Mouse (Mus musculus) heart, postnatal 36 days (tissue): ENCODE measurements around the gene Rbm42. TPM values are rescaled to one million over a fixed set of nuclear protein-coding genes. Genes with fewer than 3 reads are reported as not detected.

ENCODE experiments used
- DNase-seq, 2 experiments: peaks; one replicate each; pipeline ENCODE4 v3.0.0; 2021 to 2022
- intact Hi-C: fragments of 180-260 bp; cut with DNase I; formaldehyde crosslinking; loops from one replicate; pipeline ENCODE4 v1.15.1; 2025
- total RNA-seq, 2 experiments: library from RNA; stranded (reverse); gene quantifications; 2 replicates each; pipeline ENCODE4 v1.2.3; 2021

The Rbm42 gene
- total RNA-seq, 2 experiments from 2014 or later = 51.9 to 54.5 TPM

- no peak for DNase-seq
- intact Hi-C loops = loop anchor here (10.0 kb wide), 1 partner anchor 361 kb away; the partner anchor contains the start of gene Usf2
Observed at GRCm38 (mm10) chr7:30593579-30594509, 56.3 kb downstream of the Rbm42 start.

DNA sequence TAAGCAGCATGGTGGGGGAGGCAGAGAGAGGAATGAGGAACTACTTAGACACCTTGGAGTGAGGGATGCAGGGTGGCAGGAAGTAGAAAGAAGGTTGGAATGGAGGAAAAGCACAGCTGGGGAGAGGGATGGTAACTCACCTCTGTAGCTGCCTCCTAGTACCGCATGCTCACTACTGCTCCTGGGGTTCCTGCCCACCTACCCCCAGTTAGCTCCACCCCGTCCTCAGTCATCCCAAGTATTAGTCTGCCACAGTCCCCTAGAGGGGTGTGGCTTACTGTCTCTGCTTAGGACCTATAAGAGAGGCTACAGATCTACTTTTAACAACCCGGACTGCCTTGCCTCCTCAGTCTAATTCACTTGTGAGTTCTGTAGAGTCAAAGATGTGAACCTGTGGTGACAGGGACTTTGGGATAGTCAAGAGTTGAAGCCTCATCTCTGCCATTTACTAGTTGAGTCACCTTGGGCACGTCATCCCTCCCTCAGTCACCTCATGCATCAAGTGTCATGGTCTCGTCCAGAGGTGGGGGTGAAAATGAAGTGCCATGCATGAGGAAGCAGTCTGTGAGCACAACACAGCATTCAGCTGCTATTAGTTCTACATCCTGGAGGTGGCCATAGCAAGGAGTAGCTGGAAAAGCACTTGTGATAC lies 57.2 kb downstream of the Rbm42 start:
- no peak for DNase-seq
- intact Hi-C loops = loop anchor here (10.0 kb wide), 1 partner anchor 362 kb away; the partner anchor contains the start of gene Usf2

DNA sequence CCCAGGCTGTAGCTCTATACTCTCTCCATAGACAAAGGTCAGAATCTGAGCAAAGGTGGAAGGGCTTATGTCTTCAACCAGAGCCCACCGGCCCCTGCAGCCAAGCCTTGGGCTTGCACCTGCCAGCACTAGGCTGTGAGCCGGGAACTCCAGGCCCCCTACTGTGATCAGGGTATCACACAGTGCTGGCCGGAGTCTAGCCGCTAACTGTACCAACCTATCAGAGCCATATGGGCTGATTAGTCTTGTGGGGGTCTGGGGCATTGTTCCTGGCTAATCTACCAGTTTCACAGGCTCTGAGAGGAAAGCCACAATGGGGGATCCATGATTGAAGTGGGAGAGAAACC lies 58.5 kb downstream of the Rbm42 start:
- intact Hi-C loops = loop anchor here (2.0 to 10.0 kb wide), 2 partner anchors 269 to 363 kb away; partner anchors contain the start of genes Ffar1 and Usf2
- DNase-seq = no peak

Other genes starting within 250 kb of the Rbm42 start
- 10 to 100 TPM; 22.1 to 22.4 TPM for gene Tyrobp, start 236.6 kb downstream of the Rbm42 start, total RNA-seq
- not detected for gene Hcst, start 230.5 kb downstream of the Rbm42 start, total RNA-seq
- under 1 TPM; 0.27 to 0.28 TPM for gene Nfkbid, start 228.6 kb downstream of the Rbm42 start, total RNA-seq
- gene Aplp1, start 204.8 kb downstream of the Rbm42 start, total RNA-seq = 1 to 10 TPM; 2.7 to 3.1 TPM
- not detected for gene Kirrel2, start 192.6 kb downstream of the Rbm42 start, total RNA-seq
- gene Nphs1, start 192.0 kb downstream of the Rbm42 start, total RNA-seq = not detected
- gene Prodh2, start 156.7 kb downstream of the Rbm42 start, total RNA-seq = not detected
- under 1 TPM; 0.56 to 0.89 TPM for gene Arhgap33, start 115.3 kb downstream of the Rbm42 start, total RNA-seq
- gene Hspb6, start 98.1 kb downstream of the Rbm42 start, total RNA-seq = 100 to 1,000 TPM; 749 to 757 TPM
- gene Proser3, start 98.0 kb downstream of the Rbm42 start, total RNA-seq = 1 to 10 TPM; 3.3 to 5.4 TPM
- 10 to 100 TPM; 13.4 to 16.0 TPM for gene Lin37, start 90.5 kb downstream of the Rbm42 start, total RNA-seq
- 10 to 100 TPM; 62.9 to 63.4 TPM for gene U2af1l4, start 87.0 kb downstream of the Rbm42 start, total RNA-seq
- gene Gm49396, start 87.0 kb downstream of the Rbm42 start, total RNA-seq = 1 to 10 TPM; 1.4 to 1.6 TPM
- 10 to 100 TPM; 75.8 to 81.6 TPM for gene Psenen, start 86.7 kb downstream of the Rbm42 start, total RNA-seq
- 1 to 10 TPM in 1 of 2 experiments, under 1 TPM in 1; 0.67 to 1.2 TPM for gene Igflr1, start 84.9 kb downstream of the Rbm42 start, total RNA-seq
- gene Kmt2b, start 61.6 kb downstream of the Rbm42 start, total RNA-seq = 10 to 100 TPM; 18.5 to 20.5 TPM
- not detected for gene Zbtb32, start 51.4 kb downstream of the Rbm42 start, total RNA-seq
- under 1 TPM; 0.19 to 0.56 TPM for gene Upk1a, start 37.5 kb downstream of the Rbm42 start, total RNA-seq
- gene Cox6b1, start 24.2 kb downstream of the Rbm42 start, total RNA-seq = 1,000 to 10,000 TPM; 4,758 to 4,785 TPM
- gene Etv2, start 14.5 kb downstream of the Rbm42 start, total RNA-seq = not detected
- gene Haus5, start 14.7 kb upstream of the Rbm42 start, total RNA-seq = 1 to 10 TPM; 6.0 to 6.4 TPM
- gene Pmis2, start 21.3 kb upstream of the Rbm42 start, total RNA-seq = under 1 TPM in 1 of 2 experiments, not detected in 1; 0.49 TPM
- gene 2200002J24Rik, start 48.6 kb upstream of the Rbm42 start, total RNA-seq = not detected
- gene Atp4a, start 61.9 kb upstream of the Rbm42 start, total RNA-seq = under 1 TPM in 1 of 2 experiments, not detected in 1; 0.14 TPM
- gene Tmem147, start 79.2 kb upstream of the Rbm42 start, total RNA-seq = 100 to 1,000 TPM; 236 to 272 TPM
- not detected for gene Gapdhs, start 93.4 kb upstream of the Rbm42 start, total RNA-seq
- 1 to 10 TPM; 1.7 to 2.9 TPM for gene Sbsn, start 101.2 kb upstream of the Rbm42 start, total RNA-seq
- 1 to 10 TPM in 1 of 2 experiments, under 1 TPM in 1; 0.73 to 3.4 TPM for gene Dmkn, start 113.4 kb upstream of the Rbm42 start, total RNA-seq
- not detected for gene Krtdap, start 137.6 kb upstream of the Rbm42 start, total RNA-seq
- gene Ffar2, start 173.5 kb upstream of the Rbm42 start, total RNA-seq = under 1 TPM in 1 of 2 experiments, not detected in 1; 0.14 TPM
- gene Ffar3, start 205.9 kb upstream of the Rbm42 start, total RNA-seq = not detected
- not detected for gene Ffar1, start 211.2 kb upstream of the Rbm42 start, total RNA-seq
- gene Cd22, start 230.0 kb upstream of the Rbm42 start, total RNA-seq = 1 to 10 TPM in 1 of 2 experiments, under 1 TPM in 1; 0.46 to 1.7 TPM